Mouse (Mus musculus) effector memory CD4-positive, alpha-beta T cell, adult 5 months (primary cell): ENCODE measurements around the gene Tex101. TPM values are rescaled to one million over a fixed set of nuclear protein-coding genes. Genes with fewer than 3 reads are reported as not detected.

Experiments
- polyA plus RNA-seq: library from polyadenylated mRNA; unstranded; fragments of 100-300 nt; shearing (Covaris generic); gene quantifications from one replicate; pipeline ENCODE4 v1.2.1, GENCODE M21; 2017

The Tex101 gene
- not detected for polyA plus RNA-seq

GRCm38 (mm10) chr7:24676575-24676974, at the start of gene Tex101:
Tex101 (minus strand) TSS chr7:24676675.

DNA sequence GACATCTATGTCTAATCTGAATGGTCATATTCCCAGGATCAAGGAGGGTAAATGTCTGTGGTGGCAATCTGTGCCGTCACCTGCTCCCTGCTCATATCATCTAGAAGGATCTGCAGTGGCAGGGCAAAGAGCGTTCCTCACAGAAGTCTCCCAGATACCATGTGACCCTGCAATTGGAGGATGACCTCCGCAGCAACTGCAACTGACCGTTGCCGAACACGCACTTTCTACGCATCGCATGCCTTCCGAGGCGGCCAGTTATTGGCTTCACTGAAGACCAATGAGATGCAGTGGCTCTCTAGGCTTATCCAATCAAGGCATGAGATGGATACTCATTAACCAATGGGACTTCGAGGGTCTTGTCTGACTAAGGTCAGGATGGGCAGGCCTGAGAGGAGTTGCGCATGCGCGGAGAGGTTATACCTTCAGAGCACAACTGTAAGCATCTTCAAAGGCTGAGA, 32.4 kb upstream of the Tex101 start, which contains the start of gene BC049730:
BC049730 (plus strand) TSS at position 411 of the 461 bp plus-strand sequence.

GRCm38 (mm10) chr7:24636264-24636663, 40.2 kb downstream of the Tex101 start, which contains the start of gene Lypd3:
Lypd3 (plus strand) TSS chr7:24636550.

Other genes starting within 250 kb of the Tex101 start
- gene Irgc1, start 224.4 kb downstream of the Tex101 start, polyA plus RNA-seq: 0.70 TPM
- 14.3 TPM for gene Plaur, start 214.2 kb downstream of the Tex101 start, polyA plus RNA-seq
- 0.40 TPM for gene Cadm4, start 194.7 kb downstream of the Tex101 start, polyA plus RNA-seq
- 1.0 TPM for gene Zfp428, start 169.7 kb downstream of the Tex101 start, polyA plus RNA-seq
- not detected for gene AC161166.1, start 164.2 kb downstream of the Tex101 start, polyA plus RNA-seq
- 3.6 TPM for gene Irgq, start 146.0 kb downstream of the Tex101 start, polyA plus RNA-seq
- gene Pinlyp, start 130.6 kb downstream of the Tex101 start, polyA plus RNA-seq: not detected
- 49.9 TPM for gene Xrcc1, start 130.4 kb downstream of the Tex101 start, polyA plus RNA-seq
- gene Ethe1, start 89.1 kb downstream of the Tex101 start, polyA plus RNA-seq: 12.2 TPM
- gene Zfp575, start 89.0 kb downstream of the Tex101 start, polyA plus RNA-seq: 0.22 TPM
- 0.76 TPM for gene Phldb3, start 65.9 kb downstream of the Tex101 start, polyA plus RNA-seq
- not detected for gene Lypd3, start 40.1 kb downstream of the Tex101 start, polyA plus RNA-seq
- gene BC049730, start 32.6 kb upstream of the Tex101 start, polyA plus RNA-seq: not detected
- gene Gm4763, start 50.2 kb upstream of the Tex101 start, polyA plus RNA-seq: not detected
- gene Cd177, start 83.6 kb upstream of the Tex101 start, polyA plus RNA-seq: not detected
- gene Ceacam10, start 100.5 kb upstream of the Tex101 start, polyA plus RNA-seq: not detected
- 27.8 TPM for gene Gm9844, start 185.5 kb upstream of the Tex101 start, polyA plus RNA-seq
- not detected for gene Lypd4, start 193.3 kb upstream of the Tex101 start, polyA plus RNA-seq
- gene Dmrtc2, start 193.4 kb upstream of the Tex101 start, polyA plus RNA-seq: not detected
- gene Rps19, start 207.7 kb upstream of the Tex101 start, polyA plus RNA-seq: 4,849 TPM
- gene Cd79a, start 220.7 kb upstream of the Tex101 start, polyA plus RNA-seq: 2.1 TPM
- 1,125 TPM for gene Arhgef1, start 226.2 kb upstream of the Tex101 start, polyA plus RNA-seq